Mouse (Mus musculus) heart, adult 9 months (tissue): ENCODE data around the gene Sla2.
A peak's percentile ranks its signal among the peaks of the same experiment; 100 is the strongest.
"Not testable (repeated sequence)": the region's sequence is repeated elsewhere in the genome, so short reads cannot be mapped to it uniquely, and the experiment has no call there.

Source experiments
- DNase-seq, 2 experiments: peaks; one replicate each; pipeline ENCODE4 v3.0.0; 2022; ENCODE audit warnings: low spot score in 2 of 2

Sla2 gene

DNA sequence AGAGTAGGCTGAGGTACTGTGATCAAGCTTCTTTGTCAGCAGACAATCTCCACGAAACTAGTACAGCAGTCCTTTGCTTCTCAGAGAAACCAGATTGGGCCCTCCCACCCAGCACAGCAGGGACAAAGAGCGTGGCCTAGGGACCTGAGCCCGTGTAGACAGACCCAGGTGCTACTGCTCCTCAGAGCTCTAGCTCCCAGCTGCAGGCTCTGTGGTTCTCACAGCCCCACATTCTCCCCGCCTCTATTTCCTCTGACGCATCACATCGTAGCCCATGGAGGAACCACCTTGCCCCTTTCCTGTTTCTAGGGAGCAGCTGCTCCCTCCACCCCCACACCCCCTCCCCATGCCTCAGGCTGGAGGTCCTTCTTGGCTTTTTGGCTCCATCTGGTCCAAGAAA lies at the start of gene Sla2:
TSS of gene Sla2 (minus strand) at position 176 of the 400 bp plus-strand sequence.
- DNase-seq = no peak

- DNase-seq = no peak
These were observed 48.0 kb upstream of the Sla2 start for GRCm38 (mm10) chr2:156935005-156935404.

- no peak for DNase-seq
These were observed 46.4 kb upstream of the Sla2 start for GRCm38 (mm10) chr2:156933426-156933825.

DNA sequence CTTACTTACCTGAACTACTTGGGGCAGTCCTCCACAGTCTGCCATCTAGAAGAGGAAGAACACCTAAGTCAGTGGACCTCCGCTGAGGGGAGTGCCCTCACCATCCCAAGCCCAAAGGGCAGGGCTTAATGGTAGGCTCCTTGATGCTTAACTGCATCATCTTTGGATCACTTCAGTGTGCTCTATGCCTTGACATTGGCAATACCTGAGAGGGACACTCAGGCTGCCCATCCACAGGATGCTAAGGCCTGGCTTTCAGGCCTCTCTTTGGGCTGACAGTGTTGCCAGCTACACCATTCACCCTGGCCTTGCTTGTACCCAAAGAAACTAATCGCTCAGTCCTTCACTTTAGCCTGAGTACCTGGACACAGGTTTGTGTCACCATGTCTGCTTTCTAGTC lies 44.4 kb upstream of the Sla2 start:
- no peak for DNase-seq

GRCm38 (mm10) chr2:156930549-156930948 lies 43.6 kb upstream of the Sla2 start:
- no peak for DNase-seq

- no peak for DNase-seq
These were observed 42.6 kb upstream of the Sla2 start for GRCm38 (mm10) chr2:156929519-156930120.

DNA sequence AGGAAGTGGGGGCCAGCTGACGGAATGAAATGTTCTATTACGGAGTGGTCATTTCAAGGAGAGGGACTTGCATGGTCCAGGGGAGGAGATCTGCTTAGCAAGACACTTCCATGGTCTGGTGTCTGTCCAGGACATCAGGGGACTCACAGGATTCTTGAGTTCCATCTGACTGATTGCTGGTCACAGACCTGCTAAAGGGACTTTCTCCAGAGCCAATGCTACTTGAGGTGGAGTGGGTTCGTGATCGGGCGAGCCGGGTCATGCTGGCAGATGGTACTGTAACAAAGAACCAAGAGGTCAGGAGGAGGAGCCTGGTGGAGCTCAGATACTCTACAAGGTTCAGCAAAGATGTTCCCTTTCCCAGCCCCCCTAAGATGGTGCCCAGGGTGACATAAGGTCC lies 41.6 kb upstream of the Sla2 start:
- DNase-seq = no peak

DNA sequence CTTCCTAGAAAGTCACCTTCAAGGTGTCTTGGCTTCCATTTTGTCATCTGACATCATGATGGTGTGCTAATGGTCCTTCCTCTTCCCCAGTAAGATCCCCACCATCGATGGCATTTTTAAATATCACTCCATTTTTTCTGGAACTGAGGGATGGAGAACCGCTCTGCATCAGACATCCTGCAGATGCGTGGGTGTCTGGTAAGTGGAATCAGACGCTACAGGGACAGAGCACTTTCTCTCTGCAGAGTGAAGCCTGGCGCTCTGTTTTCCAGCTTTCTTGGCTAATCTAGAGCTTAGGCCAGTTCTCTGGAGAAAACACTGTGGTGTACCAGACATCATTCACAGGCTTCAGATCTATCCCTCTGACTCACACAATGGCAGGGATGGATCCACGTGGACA lies 40.7 kb upstream of the Sla2 start:
- no peak for DNase-seq

DNA sequence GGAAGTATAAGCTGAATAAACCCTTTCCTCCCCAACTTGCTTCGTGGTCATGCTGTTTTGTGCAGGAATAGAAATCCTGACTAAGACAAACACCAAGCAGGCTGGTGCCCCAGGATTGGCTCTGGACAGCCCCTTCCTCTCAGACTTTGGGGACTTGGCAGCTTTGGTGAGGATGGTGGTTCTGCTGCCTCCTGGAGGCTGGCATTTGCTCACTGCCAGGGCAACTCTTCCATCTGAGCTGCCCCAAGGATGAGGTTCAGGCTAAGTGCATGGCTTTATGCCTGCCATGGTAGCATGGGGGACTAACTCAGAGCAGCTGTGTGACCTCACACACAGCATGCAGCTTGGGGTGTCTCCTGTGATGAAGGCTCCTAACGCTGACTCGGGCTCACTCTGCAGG lies 38.6 kb upstream of the Sla2 start:
- not testable (repeated sequence) for DNase-seq

GRCm38 (mm10) chr2:156925075-156925474 lies 38.1 kb upstream of the Sla2 start:
- not testable (repeated sequence) for DNase-seq

GRCm38 (mm10) chr2:156924210-156924898 lies 37.4 kb upstream of the Sla2 start:
- no peak for DNase-seq

DNA sequence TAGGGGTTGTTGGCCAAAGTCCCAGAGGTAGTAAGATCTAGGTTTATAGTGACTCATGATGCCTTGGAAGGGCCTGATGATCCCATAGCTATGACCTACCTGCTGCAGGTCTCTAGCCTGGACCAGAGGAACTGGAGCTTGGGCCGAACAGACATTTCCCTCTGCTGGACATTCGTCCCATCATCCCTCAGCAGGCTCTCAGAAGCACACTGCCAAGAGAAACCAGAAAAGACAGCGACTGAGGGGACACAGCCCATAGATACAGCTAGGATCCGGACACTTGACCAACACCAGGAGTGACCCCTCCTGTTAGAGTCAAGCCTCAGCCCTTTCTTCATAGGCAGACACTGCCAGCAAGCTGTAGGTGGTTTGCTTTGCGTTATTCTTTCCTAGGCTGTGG lies 36.1 kb upstream of the Sla2 start:
- no peak for DNase-seq

- DNase-seq = no peak
These were observed 32.8 kb upstream of the Sla2 start for GRCm38 (mm10) chr2:156919796-156920195.

- DNase-seq = not testable (repeated sequence)
These were observed 32.2 kb upstream of the Sla2 start for GRCm38 (mm10) chr2:156919191-156919590.

DNA sequence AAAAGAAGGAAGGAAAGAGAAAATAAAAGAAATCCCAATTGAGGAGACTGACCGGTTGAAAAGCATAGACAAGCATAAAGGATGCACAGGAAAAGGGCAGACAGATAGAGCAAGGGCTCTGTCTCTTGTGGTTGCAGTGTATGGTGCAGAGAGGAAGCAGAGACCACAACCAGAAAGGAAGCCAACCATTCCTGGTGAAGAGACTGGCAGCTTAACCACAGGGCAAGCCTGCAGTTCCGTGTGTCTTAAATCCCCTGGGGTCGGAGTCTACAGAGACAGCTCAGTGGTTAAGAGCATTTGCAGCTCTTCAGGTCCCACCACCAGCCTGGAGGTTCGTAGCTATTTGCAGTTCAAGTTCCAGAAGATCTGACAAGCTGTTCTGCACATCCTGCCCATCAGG lies 31.6 kb upstream of the Sla2 start:
- DNase-seq = no peak

GRCm38 (mm10) chr2:156916419-156917125 lies 29.6 kb upstream of the Sla2 start:
- DNase-seq = no peak

GRCm38 (mm10) chr2:156915559-156915958 lies 28.6 kb upstream of the Sla2 start:
- no peak for DNase-seq

DNA sequence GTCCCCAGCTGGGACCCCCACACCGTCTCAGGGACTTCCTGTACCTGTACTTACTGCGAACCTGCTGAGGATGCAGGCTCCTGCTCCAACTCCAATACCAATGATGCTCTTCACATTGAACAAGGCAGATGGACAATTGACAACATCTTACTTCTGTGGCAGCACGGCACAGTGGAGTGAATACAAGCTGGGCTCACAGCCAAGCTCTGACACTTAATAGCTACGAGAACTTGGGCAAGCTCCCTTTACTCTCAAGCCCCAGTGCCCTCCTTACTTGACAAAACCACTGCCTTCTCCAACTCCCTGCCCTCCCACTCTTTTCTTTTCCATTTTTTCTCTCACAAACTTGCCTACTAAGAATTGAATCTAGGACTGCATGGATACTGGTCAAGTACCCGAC lies 26.2 kb upstream of the Sla2 start:
- no peak for DNase-seq

DNA sequence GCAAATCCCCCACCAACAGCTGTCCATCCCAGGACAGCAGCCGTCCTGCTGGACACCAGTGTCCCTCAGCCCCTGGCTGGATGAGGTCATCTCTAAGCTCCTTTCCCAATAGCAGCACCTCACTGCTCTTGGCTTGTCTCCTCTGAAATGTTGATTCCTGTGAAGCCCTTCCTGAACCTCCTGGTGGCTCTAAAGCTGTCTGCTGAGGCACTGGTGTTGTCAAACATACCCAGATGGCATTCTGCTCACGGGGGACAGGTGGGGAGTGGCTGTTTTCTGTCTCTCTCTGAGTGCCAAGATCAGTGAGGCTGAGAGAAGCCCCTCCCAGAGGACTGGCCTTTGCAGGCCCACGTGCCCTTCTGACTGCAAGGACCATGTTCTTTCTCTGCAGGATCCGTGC lies 18.9 kb upstream of the Sla2 start:
- DNase-seq = not testable (repeated sequence)

DNA sequence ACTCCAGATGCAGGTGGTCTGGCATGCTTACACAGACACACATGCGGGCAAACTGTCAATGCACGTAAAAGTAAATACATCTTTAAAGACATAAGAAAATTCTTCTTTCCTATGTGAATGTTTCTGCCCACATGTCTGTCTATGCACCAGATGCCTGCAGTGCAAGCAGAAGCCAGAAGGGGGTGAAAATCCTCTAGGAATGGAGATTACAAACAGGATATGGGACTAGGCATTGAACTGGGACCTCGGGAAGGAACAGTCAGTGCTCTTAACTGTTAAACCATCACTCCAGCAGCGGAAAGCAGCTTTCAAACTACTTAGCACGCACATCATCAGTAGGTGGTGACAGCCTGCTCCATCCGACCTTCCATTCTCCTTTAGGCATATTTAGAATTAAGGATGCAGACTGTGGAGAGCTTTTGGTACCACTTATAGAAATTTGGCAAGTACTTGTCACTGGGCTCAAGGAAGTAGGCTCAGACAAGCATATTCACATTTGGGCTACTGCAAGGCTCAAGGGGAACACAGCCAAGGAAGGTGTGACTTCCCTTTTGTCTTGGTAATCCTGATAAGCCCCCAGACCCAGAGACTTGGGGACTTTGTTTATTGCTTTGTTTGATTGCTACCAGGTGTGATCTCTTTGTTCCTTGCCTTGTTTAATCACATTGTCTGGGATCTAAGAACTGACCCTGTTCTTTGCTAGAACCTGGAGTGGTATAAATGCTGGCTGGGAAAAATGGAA lies 18.2 kb upstream of the Sla2 start:
- DNase-seq = peak; percentile 18 to 51

- DNase-seq = no peak
These were observed 16.4 kb upstream of the Sla2 start for GRCm38 (mm10) chr2:156903367-156903766.

DNA sequence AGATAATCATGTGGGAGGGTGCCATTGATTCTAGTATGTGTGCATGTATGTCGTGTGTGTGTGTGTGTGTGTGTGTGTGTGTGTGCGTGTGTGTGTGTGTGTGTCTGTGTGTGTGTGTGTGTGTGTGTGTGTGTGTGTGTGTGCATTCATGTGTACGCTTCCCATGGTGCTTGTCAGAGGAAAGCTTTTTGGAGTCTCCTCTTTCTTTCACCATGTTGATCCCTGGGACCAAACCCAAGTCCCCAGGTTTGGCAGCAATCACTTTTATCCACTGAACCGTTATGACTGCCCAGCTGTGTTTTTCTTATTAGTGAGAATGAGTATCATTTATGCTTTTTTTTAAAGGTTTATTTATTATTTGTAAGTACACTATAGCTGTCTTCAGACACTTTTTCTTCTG lies 15.4 kb upstream of the Sla2 start:
- not testable (repeated sequence) for DNase-seq
